Mouse (Mus musculus) ES-Bruce4 (cell line): Measurements from ENCODE around the gene Tmem44.

Experiments used
- CTCF ChIP-seq: IDR thresholded peaks from one replicate; pipeline ENCODE4 v1.8.1; 2011; ENCODE audit warnings: low read depth, low read length
- EP300 ChIP-seq: IDR thresholded peaks from 2 replicates; pipeline ENCODE4 v1.6.1; 2011; ENCODE audit warnings: low read depth, low read length; ENCODE audit not compliant: insufficient read depth

GRCm38 (mm10) chr16:30576392-30576791 lies 25.8 kb upstream of the Tmem44 start:
- TF ChIP-seq EP300 = no peak
- no peak for TF ChIP-seq CTCF
